Mouse (Mus musculus) kidney, embryonic 14.5 days (tissue): Measurements from ENCODE around the gene Olfr1392. TPM values are rescaled to one million over a fixed set of nuclear protein-coding genes. Genes with fewer than 3 reads are reported as not detected.

Experiments used
- ATAC-seq: fragments of 200-750 bp; cut with Nextera tagmentation; 2 replicates; pipeline ENCODE4 v1.8.0; 2017; ENCODE audit warnings: moderate number of reproducible peaks, mild to moderate bottlenecking, moderate TSS enrichment, moderate library complexity; ENCODE audit not compliant: low FRiP score, low TSS enrichment
- H3K27ac ChIP-seq: fragments of 300-500 bp; sonication (generic); 2 replicates; pipeline ENCODE4 v1.5.1; 2014; ENCODE audit warnings: low read depth, mild to moderate bottlenecking, low read length, moderate library complexity, mixed read lengths
- H3K27me3 ChIP-seq: fragments of 300-500 bp; sonication (generic); 2 replicates; pipeline ENCODE4 v1.6.1; 2014; ENCODE audit warnings: mild to moderate bottlenecking, low read length; ENCODE audit not compliant: control insufficient read depth, insufficient read depth
- H3K36me3 ChIP-seq: fragments of 300-500 bp; sonication (generic); 2 replicates; pipeline ENCODE4 v1.6.1; 2014; ENCODE audit warnings: low read length, mixed read lengths; ENCODE audit not compliant: control insufficient read depth, insufficient read depth
- H3K4me1 ChIP-seq: fragments of 300-500 bp; sonication (generic); 2 replicates; pipeline ENCODE4 v1.6.1; 2014; ENCODE audit warnings: low read length, mixed read lengths; ENCODE audit not compliant: control insufficient read depth, insufficient read depth
- H3K4me2 ChIP-seq: fragments of 300-500 bp; sonication (generic); replicated peaks from 2 replicates; pipeline ENCODE4 v1.6.1; 2014; ENCODE audit warnings: low read depth, mild to moderate bottlenecking, low read length
- H3K4me3 ChIP-seq: fragments of 300-500 bp; sonication (generic); 2 replicates; pipeline ENCODE4 v1.5.1; 2014; ENCODE audit warnings: mild to moderate bottlenecking, low read length
- H3K9ac ChIP-seq: fragments of 300-500 bp; sonication (generic); 2 replicates; pipeline ENCODE4 v1.6.1; 2014; ENCODE audit warnings: low read depth, mild to moderate bottlenecking, low read length, moderate library complexity
- H3K9me3 ChIP-seq: fragments of 300-500 bp; sonication (generic); 2 replicates; pipeline ENCODE4 v1.6.1; 2016; ENCODE audit warnings: low read length; ENCODE audit not compliant: control insufficient read depth
- WGBS: fragments of 180-500 bp; shearing (Covaris S2); extraction: QIAGEN DNeasy Blood & Tissue Kit; methylation state at CpG from one replicate; pipeline ENCODE4 v1.1.7; 2014; 5-methylcytosine and 5-hydroxymethylcytosine counted together
- polyA plus RNA-seq: library from polyadenylated mRNA; unstranded; fragments of >200 nt; fragmentation: Nextera tagmentation; extraction: Ambion mirVana; gene quantifications from 2 replicates; pipeline ENCODE4 v1.2.1, GENCODE M21; 2014

Olfr1392 gene
- polyA plus RNA-seq, 1 experiment from 2014 or later, result not detected

DNA sequence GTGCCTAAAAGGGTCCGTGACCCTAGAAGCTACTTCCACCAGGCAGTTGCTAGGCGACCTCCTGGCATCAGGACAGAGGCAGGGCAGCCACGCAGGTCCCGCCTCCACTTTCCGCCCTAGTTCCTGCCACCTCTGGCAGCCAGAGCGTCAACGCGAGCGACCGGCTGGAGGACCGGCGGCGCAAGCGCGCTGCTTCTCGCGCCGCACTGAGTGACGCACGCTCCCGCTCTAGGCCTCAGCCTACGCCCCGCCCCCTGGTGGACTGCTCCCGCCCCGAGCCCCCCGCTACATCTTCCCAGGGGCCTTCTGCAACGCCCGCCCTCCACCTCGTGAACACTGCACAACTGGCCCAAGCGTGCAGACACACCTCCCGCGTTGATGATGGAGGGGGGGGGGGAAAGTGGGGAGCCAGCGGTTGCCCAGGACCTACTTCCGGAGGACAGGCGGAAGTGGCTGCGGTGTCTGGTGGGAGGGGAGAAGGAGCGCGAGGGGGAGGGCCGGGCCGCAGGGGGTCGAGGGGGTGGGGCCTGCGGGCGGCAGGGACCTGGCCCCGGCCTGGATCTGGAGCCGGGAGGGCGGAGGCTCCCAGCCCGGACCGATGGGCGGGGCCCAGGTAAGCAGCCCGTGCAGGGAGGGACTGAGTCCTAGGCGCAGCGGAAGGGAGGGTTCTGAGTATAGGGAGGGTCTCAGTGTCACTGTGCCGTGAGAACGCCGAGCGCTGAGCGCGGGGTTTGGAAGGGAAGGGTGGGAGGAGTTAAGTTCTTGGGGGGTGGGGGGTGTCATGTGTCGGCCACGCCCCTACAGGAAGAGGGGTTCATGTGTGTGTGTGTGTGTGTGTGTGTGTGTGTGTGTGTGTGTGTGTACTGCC lies 41.1 kb upstream of the Olfr1392 start, which contains the start of gene Mgat1:
Mgat1 (plus strand) TSS at position 465 of the 868 bp plus-strand sequence.
- H3K9ac ChIP-seq, result peak within 1 kb of the TSS; percentile 53
- peak within 1 kb of the TSS; percentile 51 for H3K4me3 ChIP-seq
- H3K4me2 ChIP-seq, result peak within 1 kb of the TSS; percentile 67
- H3K36me3 ChIP-seq, result no peaks in the 10 kb centered on the region
- H3K27me3 ChIP-seq, result no peaks in the 10 kb centered on the region
- 0 out of 2 replicates have a peak, but pooled peaks cover 3% of the 10 kb centered on the region for H3K9me3 ChIP-seq
- H3K27ac ChIP-seq, result peak within 1 kb of the TSS; percentile 80
- H3K4me1 ChIP-seq, result peaks cover 18% of the 10 kb centered on the region
- under 1% methylated on average over 56 of the region's 60 CpGs for WGBS
- peak; percentile 97 for ATAC-seq

DNA sequence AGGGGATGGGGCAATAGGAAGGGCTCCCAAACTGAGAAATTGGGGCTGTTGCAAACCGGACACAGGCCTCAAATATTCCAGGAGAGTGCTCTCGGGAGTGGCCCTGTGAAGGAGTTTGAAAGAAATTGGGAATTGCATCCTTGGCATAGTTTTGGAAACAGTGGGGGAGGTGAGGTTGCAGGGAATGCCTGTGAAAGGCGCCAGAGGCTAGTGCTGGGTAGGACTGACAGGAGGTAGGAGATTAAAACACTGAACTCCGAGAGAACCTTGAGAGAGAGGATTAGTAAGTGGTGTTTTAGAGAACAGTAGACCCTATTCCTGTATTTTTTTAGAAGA lies 40.5 kb upstream of the Olfr1392 start:
- Histone ChIP-seq H3K27me3 (no peaks in the 10 kb centered on the region), H3K36me3 (no peaks in the 10 kb centered on the region), H3K4me3 (peak overlapping the region; percentile 51), H3K27ac (peak overlapping the region; percentile 80; the same call in 1 of the 2 replicates), H3K9me3 (0 out of 2 replicates have a peak, but pooled peaks cover 3% of the 10 kb centered on the region), H3K4me1 (peaks cover 22% of the 10 kb centered on the region), H3K4me2 (peak overlapping the region; percentile 34), H3K9ac (no peak overlapping the region)
- peak; percentile 1; the same call in 1 of the 2 replicates for ATAC-seq
- 3% methylated on average over 4 of the region's 4 CpGs for WGBS

DNA sequence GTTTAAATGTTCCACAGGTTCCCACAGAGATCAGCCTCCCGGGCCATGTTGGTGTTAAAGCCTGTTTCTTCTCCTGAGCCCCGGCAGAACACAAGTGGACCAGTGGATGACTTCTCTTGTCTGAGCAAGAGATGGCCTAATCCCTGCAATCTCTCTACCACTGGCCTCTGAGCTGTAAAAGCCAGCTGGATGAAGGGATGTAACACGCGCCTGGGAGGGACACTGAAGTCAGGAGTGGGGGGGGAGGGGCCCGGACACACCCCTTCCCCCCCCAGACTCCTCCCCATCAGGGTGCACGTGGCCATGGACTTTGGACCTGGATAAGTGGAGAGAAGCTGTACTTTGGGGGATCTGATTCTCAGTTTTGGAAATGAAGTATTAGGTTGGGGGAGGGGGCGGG lies 39.9 kb upstream of the Olfr1392 start:
- Histone ChIP-seq H3K27ac (peak overlapping the region; percentile 80; the same call in 1 of the 2 replicates), H3K9me3 (no peaks in the 10 kb centered on the region), H3K27me3 (no peaks in the 10 kb centered on the region), H3K36me3 (no peaks in the 10 kb centered on the region), H3K9ac (no peak overlapping the region), H3K4me1 (peaks cover 29% of the 10 kb centered on the region), H3K4me2 (peak overlapping the region; percentile 34), H3K4me3 (peak overlapping the region; percentile 51)
- ATAC-seq, result no peak
- WGBS, result 19% methylated on average over 7 of the region's 7 CpGs

DNA sequence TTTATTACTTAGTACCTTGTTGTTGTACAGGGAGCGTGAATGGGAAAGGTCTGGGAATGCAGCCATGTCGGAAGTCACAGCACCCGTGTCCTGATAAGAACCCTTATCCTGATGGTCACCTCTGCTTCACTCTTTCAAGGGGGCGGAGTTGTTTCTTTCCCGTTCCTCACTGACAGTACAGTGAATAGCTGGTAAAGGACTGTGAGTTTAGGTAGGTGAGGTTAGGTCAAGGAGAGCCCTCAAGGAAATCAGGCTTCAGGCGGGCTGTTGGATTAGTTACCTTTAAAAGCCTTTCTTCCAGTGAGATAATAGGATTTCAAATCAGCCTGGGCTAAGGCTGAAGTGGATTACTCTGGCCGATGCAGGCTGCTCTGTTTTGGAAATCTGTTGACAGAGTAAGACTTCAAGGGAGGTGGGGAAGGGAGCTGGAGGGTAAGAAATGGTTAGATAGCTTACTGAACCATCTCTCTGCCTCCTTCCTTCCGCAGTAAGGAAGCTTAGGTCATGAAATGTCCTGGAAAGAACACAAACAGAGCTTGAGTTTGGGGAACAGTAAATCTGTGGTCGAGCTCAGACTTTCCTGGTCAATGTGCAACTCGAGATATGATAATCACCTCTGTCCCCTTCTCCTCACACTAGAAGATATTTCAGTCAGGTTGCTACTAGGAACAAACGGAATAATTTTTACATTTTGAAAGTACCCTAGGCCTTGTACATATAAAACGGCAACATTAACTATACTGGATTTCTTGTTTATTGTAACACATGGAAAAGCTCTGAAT lies 39.3 kb upstream of the Olfr1392 start:
- Histone ChIP-seq H3K9ac (no peak overlapping the region; the same call in 1 of the 2 replicates), H3K4me1 (peaks cover 29% of the 10 kb centered on the region), H3K27me3 (no peaks in the 10 kb centered on the region), H3K4me2 (peak overlapping the region; percentile 34), H3K4me3 (peak overlapping the region; percentile 51), H3K27ac (peak overlapping the region; percentile 47; the same call in 1 of the 2 replicates), H3K36me3 (no peaks in the 10 kb centered on the region), H3K9me3 (no peaks in the 10 kb centered on the region)
- 30% methylated on average over 12 of the region's 12 CpGs for WGBS
- no peak for ATAC-seq

DNA sequence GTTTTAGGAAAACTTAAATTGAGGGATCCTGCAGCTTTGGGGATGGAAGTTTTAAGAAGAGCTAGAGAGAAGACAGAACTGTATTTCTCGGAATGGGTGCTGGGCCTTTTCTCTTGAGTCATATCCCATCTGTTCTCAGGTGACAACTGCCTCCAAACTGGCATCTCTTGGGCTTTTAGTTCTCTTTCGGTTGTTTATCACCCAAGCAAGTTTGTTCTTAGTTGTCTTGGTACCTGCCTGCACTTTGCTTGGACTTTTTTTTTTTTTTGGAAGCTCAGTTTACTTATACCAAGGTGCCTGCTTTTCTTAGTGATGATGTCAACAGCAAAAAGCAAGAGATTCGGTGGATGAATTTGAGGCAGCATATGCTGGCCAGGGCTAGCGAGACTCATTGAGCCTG lies 38.6 kb upstream of the Olfr1392 start:
- H3K27me3 ChIP-seq, result no peaks in the 10 kb centered on the region
- H3K36me3 ChIP-seq, result no peaks in the 10 kb centered on the region
- H3K9me3 ChIP-seq, result no peaks in the 10 kb centered on the region
- WGBS, result 86% methylated on average over 4 of the region's 4 CpGs
- no peak overlapping the region for H3K4me3 ChIP-seq
- H3K9ac ChIP-seq, result no peak overlapping the region; the same call in 1 of the 2 replicates
- H3K4me2 ChIP-seq, result peak overlapping the region; percentile 34; the same call in 1 of the 2 replicates
- H3K27ac ChIP-seq, result no peak overlapping the region
- H3K4me1 ChIP-seq, result peaks cover 35% of the 10 kb centered on the region
- ATAC-seq, result no peak

DNA sequence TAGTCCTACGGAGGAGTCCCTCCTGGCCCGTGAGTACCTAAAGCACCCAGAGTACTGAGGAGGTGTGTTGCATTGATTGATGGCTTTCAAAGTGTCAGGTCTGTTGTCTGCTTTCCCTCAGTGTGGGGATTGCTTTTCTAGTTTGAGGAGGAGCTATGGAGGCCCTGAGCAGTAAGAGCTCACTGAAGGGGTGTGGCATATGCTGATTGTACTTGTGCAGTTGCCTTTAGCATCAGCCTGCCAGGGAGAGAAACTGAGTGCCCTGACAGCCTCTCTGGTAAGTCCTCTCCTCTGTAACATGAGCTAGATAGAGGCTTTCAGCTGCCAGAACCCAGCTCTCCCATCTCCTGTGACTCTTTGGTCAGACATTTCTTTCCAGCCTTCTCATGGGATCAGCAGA lies 37.8 kb upstream of the Olfr1392 start:
- peaks cover 3% of the 10 kb centered on the region; the same call in 1 of the 2 replicates for H3K36me3 ChIP-seq
- whole genome bisulfite sequencing, result 40% methylated on average over 2 of the region's 2 CpGs
- no peak overlapping the region for H3K4me3 ChIP-seq
- peaks cover 37% of the 10 kb centered on the region for H3K4me1 ChIP-seq
- H3K27me3 ChIP-seq, result no peaks in the 10 kb centered on the region
- no peak overlapping the region for H3K4me2 ChIP-seq
- no peak overlapping the region for H3K27ac ChIP-seq
- no peaks in the 10 kb centered on the region for H3K9me3 ChIP-seq
- no peak overlapping the region for H3K9ac ChIP-seq
- ATAC-seq, result no peak

DNA sequence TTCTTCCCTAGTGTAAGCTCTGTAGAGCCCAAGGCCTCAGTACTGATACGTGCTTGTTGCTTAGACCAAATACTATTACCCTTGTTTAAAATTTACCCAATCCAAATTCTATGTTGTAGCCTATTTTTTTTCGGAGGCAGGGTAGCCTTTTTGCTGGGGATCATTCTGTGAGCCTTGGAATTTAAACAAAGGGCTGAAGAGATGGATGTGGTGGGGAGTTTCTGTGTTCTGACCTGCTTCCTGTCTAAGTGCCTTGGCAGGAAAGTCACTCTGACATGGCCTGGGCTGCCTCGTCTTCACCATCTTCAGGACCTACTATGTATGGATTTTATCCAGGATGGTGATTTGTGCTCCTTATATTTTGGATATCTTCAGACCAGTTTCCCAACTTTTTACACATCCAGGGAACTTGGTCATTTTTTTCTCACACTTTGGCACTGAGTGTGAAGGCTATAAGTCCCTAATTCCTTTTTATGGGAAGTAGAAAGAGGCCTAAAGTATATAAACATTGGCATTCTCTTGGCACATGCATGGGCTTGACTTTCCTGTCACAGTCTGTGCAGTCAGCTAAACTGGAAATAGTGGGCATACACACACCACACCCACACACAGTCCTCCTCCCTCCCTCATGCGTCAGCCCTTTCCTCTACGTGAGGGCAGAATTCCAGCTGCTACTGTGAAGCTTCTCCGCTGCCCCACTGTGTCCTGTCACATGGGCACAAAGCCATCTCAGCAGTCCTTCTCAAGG lies 36.7 kb upstream of the Olfr1392 start:
- Histone ChIP-seq H3K4me1 (peaks cover 34% of the 10 kb centered on the region), H3K4me2 (no peak overlapping the region; the same call in 1 of the 2 replicates), H3K9me3 (no peaks in the 10 kb centered on the region), H3K36me3 (peaks cover 11% of the 10 kb centered on the region; the same call in 1 of the 2 replicates), H3K4me3 (no peak overlapping the region), H3K27ac (peak overlapping the region; percentile 30; the same call in 1 of the 2 replicates), H3K9ac (no peak overlapping the region), H3K27me3 (no peaks in the 10 kb centered on the region)
- no peak for ATAC-seq
- 71% methylated on average over 6 of the region's 6 CpGs for WGBS

DNA sequence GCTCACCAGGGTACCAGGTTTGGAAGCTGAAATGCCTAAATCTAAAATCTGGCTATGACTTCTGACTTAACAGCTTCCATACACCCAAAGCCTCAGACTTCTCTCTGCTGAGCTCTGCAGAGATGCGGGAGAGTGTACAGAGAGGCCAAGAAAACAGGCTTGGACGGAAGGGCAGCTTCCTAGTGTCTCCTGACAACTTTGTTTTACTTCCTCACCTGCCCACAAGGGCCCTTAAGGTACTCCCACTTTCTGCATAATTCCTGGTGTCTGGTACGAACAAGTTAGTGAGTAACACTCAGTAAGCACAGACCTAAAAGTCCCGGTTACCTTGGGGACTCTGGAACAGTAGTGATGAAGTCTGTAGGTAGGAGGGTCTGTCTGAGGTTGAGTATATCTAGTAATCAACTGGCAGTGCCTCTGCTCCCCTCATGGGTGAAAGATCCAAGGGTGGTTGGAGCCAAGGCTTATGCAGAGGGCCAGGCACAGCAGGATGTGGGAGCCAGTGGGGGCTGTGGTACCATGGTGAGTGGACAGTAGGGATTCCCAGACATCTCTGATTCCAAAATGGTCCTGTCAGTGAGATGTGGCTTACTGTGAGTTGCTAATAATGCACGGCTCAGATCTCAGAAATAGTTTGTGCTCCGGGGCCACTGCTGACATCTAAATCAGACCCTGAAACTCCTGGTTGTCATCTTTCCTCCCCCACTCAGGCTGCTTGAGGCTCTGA lies 35.9 kb upstream of the Olfr1392 start:
- no peak for ATAC-seq
- H3K36me3 ChIP-seq, result peaks cover 19% of the 10 kb centered on the region
- H3K4me1 ChIP-seq, result peaks cover 34% of the 10 kb centered on the region
- no peaks in the 10 kb centered on the region for H3K27me3 ChIP-seq
- 74% methylated on average over 6 of the region's 6 CpGs for WGBS
- no peak overlapping the region for H3K9ac ChIP-seq
- peak overlapping the region; percentile 81; the same call in 1 of the 2 replicates for H3K4me2 ChIP-seq
- H3K9me3 ChIP-seq, result no peaks in the 10 kb centered on the region
- H3K4me3 ChIP-seq, result no peak overlapping the region
- H3K27ac ChIP-seq, result peak overlapping the region; percentile 94; the same call in 1 of the 2 replicates
